Mouse (Mus musculus) ZHBTc4 (cell line): Measurements from ENCODE around the gene Tspan2.
A peak's percentile ranks its signal among the peaks of the same experiment; 100 is the strongest.

Experiments
- DNase-seq: peaks from one replicate; pipeline ENCODE4 v3.0.0-alpha.2; 2011; ENCODE audit warnings: low read depth, low spot score

Gene Tspan2

GRCm38 (mm10) chr3:102764850-102765249 is 30.5 kb downstream of the Tspan2 start:
- no peak for DNase-seq

DNA sequence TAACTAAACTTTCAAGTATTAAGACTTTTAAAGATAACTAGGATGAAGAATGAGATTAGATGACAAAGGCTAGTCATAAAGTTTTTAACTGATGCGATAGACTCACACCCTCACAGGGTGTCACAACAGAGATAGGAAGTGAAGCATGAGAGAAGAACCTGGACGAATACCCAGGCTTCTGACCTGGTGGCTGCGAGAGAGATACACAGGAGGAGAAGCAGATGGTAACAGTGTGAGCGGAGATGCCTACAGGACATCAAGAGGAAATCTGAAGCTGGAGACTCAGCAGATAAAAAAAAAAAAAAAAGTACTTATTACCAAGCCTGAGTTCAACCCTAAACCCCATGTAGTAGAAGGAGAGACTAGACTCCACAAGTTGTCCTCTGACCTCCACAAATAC is 38.7 kb downstream of the Tspan2 start:
- DNase-seq: no peak

DNA sequence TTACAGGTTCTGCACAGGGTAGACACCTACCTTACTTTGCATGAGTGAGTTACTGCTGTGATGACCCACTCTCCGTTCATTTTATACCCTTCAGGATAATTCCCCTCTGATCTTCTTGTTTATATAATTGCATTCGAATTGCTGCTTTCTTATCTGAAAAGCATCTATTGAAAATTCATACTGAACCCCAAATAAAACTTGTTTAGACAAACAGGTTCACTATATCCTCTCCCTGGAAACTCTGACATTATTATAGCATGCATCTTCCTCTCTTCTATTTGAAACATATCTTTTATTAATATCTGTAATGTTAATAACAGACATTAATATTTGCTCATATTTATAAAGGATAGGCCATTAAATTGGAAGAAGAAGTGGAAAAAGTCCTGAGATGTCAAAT is 48.3 kb downstream of the Tspan2 start, which contains the start of gene Tshb:
TSS of gene Tshb (minus strand) at position 101 of the 400 bp plus-strand sequence.
- DNase-seq: no peak

- peak; percentile 13 for DNase-seq
These were observed 53.0 kb downstream of the Tspan2 start for GRCm38 (mm10) chr3:102787369-102787768.

DNA sequence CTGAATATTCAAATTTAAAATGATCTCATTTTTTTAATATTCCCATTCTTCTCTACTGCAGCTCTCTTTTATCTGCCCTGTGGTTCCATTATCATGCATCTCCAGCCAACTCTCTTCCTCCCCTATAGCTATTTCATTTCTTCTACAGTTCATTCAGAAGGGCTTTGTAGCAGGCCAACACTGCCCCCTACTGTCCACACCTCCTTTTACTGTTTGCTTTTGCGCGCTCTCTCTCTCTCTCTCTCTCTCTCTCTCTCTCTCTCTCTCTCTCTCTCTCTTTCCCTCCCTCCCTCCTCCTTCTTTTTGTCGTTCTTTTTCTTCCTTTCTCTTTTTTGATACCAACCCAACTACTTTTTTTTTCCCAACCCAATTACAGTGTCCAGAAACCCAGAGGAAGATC is 69.6 kb downstream of the Tspan2 start:
- peak; percentile 67 for DNase-seq

DNA sequence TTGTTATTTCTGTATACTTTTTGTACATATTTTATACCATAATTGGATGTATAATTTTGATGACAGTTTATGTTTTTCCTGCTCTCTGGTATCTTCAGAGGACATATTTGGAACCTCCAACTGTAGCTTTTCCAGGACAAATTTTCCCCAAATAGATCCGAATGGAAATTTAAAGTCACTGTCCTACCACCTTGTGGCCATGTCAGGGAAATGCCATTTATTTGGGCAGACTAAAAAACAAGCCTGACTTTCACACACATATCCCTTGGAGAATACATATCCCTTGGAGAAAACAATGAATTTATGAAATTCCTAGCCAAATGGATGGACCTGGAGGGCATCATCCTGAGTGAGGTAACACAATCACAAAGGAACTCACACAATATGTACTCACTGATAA is 108.1 kb downstream of the Tspan2 start:
- peak; percentile 6 for DNase-seq

DNA sequence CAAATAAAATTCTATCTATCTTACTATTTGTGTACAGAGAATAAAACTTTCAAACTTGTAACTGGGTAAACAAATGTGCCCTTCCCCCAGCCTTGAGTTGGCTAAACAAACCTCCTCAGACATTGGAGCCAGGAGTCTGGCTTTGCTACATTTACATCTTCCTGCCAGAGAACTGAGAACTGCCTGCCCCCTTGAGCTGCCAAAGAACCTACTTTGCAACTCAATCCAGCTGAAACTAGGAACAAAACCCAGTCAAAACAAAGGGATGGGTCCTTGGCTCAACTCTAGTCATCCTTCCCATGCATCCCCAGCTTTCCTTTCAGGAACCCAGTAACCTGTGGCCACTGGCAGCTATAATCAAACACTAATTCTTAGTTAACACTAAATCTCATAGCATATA is 114.3 kb downstream of the Tspan2 start:
- peak; percentile 78 for DNase-seq
